Mouse (Mus musculus): ENCODE data around the gene Atf2.

DNA sequence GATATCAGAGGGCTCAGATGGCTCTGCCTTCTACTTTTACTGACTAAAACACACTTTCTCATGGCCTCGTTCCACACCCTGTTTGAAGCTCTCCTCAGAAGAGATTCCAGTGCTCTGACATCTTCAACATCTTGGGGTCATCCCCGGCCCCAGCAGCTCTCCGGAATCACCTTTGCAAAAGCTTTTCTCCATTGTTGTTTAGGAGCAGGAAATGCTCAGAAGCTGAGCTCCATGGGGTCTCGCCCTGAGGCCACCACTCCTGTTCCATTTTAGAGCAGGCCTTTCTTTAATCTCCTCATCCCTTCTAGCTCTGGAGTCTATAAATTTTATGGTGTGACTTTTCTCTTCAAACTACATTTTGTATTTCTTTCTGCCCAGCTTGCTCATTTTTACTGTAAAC lies 123.8 kb downstream of the Atf2 start:
- TF ChIP-seq CTCF (IDR thresholded peaks at IDR 0.05), result no peak
- no peak for TF ChIP-seq EP300 (IDR thresholded peaks at IDR 0.05)
